In genomic region chr13:23747081-23747891, GRCm38 (mm10) we compare ENCODE assay signal across 8 mouse cellular contexts. TPM values are rescaled to one million over a fixed set of nuclear protein-coding genes. Genes with fewer than 3 reads are reported as not detected.
A peak's percentile ranks its signal among the peaks of the same experiment; 100 is the strongest.
DNase-seq lines count a peak whose midpoint lies in the region; ATAC-seq and TF ChIP-seq lines count a peak whose summit lies in the region.

No protein-coding gene starts in this region.

- H3K9me3 ChIP-seq in lung, embryonic 14.5 days (ENCODE audit: low read depth, low read length) = no peaks in the 10 kb centered on the region
- H3K9me3 ChIP-seq in midbrain, postnatal 0 days (ENCODE audit: low read length) = no peaks in the 10 kb centered on the region

- no peaks in the 10 kb centered on the region for H3K36me3 ChIP-seq in lung, embryonic 14.5 days (ENCODE audit: insufficient read depth)
- no peaks in the 10 kb centered on the region for H3K36me3 ChIP-seq in midbrain, postnatal 0 days (ENCODE audit: insufficient read depth, low read length)

- peaks cover 8% of the 10 kb centered on the region for H3K4me1 ChIP-seq in lung, embryonic 14.5 days (ENCODE audit: insufficient read depth)
- H3K4me1 ChIP-seq in midbrain, postnatal 0 days (ENCODE audit: insufficient read depth, low read length) = 0 out of 2 replicates have a peak, but pooled peaks cover 3% of the 10 kb centered on the region

- peak overlapping the region; percentile 100 for H3K27ac ChIP-seq in lung, embryonic 14.5 days (ENCODE audit: low read depth)
- peak overlapping the region; percentile 47 for H3K27ac ChIP-seq in midbrain, postnatal 0 days (ENCODE audit: low read depth, low read length)

- intact Hi-C loops in left cerebral cortex, postnatal 25 days (cut with DNase I) = no loop called here

- peak overlapping the region; percentile 45 for H3K4me3 ChIP-seq in lung, embryonic 14.5 days (ENCODE audit: low read depth, low read length)
- H3K4me3 ChIP-seq in midbrain, postnatal 0 days (ENCODE audit: low read depth, low read length) = peak overlapping the region; percentile 37

- WGBS in lung, embryonic 14.5 days = 2% methylated on average over 10 of the region's 13 CpGs
- 2% methylated on average over 9 of the region's 13 CpGs for WGBS in midbrain, postnatal 0 days

- ATAC-seq in lung, embryonic 14.5 days (ENCODE audit: insufficient read depth) = no peak; the same call in 1 of the 2 replicates
- ATAC-seq in midbrain, postnatal 0 days (ENCODE audit: low FRiP score) = no peak

- peak; percentile 73 for DNase-seq in lung, embryonic 14.5 days
- no peak for DNase-seq in lung, adult 18-20 months
- DNase-seq in embryo, embryonic 10 days (ENCODE audit: low spot score) = peak; percentile 60
- peak; percentile 62 for DNase-seq in hindlimb bud, embryonic 11.5 days (ENCODE audit: extremely low spot score, low read depth, low spot score)
- DNase-seq in midbrain, postnatal 0 days (ENCODE audit: low spot score) = no peak
- DNase-seq in left cerebral cortex, postnatal 25 days (ENCODE audit: low spot score in 2 of 2) = no peak
- no peak for DNase-seq in right cerebral cortex, postnatal 14 days
- no peak for DNase-seq in testis, postnatal 14 days (ENCODE audit: low spot score)

- peak overlapping the region; percentile 91 for H3K4me2 ChIP-seq in lung, embryonic 14.5 days
- H3K4me2 ChIP-seq in midbrain, postnatal 0 days (ENCODE audit: low read depth, low read length, poor library complexity, severe bottlenecking) = peak overlapping the region; percentile 69

- no peaks in the 10 kb centered on the region for H3K27me3 ChIP-seq in lung, embryonic 14.5 days (ENCODE audit: insufficient read depth, low read length)
- H3K27me3 ChIP-seq in midbrain, postnatal 0 days (ENCODE audit: insufficient read depth, low read length) = no peaks in the 10 kb centered on the region

- H3K9ac ChIP-seq in lung, embryonic 14.5 days = peak overlapping the region; percentile 62
- H3K9ac ChIP-seq in midbrain, postnatal 0 days (replicated peaks; ENCODE audit: low read length, poor library complexity, severe bottlenecking) = no peak overlapping the region

- TF ChIP-seq CTCF in lung, embryonic 14.5 days (IDR thresholded peaks at IDR 0.05; ENCODE audit: low read depth) = no peak
- no peak for TF ChIP-seq CTCF in midbrain, postnatal 0 days (IDR thresholded peaks at IDR 0.05)

RNA-seq across cellular contexts. Expression of gene Hist1h2bb, which starts 0.8 kb away (rescaled TPM):
- polyA plus RNA-seq in lung, embryonic 14.5 days (2014; fragmentation: Nextera tagmentation; extraction: Ambion mirVana) = 1.6 and 4.0 TPM in 2 replicates
- 491 and 821 TPM in 2 replicates for total RNA-seq in midbrain, postnatal 0 days (2014; rRNA removed)
- polyA plus RNA-seq in midbrain, postnatal 0 days (2015; fragmentation: Nextera tagmentation; extraction: Ambion mirVana) = 0.61 TPM in 1 of 2 replicates, not detected in the other
- 10 to 100 TPM; 17.5 to 23.2 TPM for total RNA-seq in left cerebral cortex, postnatal 25 days (2021)

RNA-seq across cellular contexts. Expression of gene Hist1h3c, which starts 1.9 kb away (rescaled TPM):
- polyA plus RNA-seq in lung, embryonic 14.5 days (2014; fragmentation: Nextera tagmentation; extraction: Ambion mirVana) = 11.3 and 16.9 TPM in 2 replicates
- 206 and 420 TPM in 2 replicates for total RNA-seq in midbrain, postnatal 0 days (2014; rRNA removed)
- not detected in 2 replicates for polyA plus RNA-seq in midbrain, postnatal 0 days (2015; fragmentation: Nextera tagmentation; extraction: Ambion mirVana)
- total RNA-seq in left cerebral cortex, postnatal 25 days (2021) = 1 to 10 TPM; 1.9 to 2.6 TPM

RNA-seq across cellular contexts. Expression of gene Hist1h2ab, which starts 3.6 kb away (rescaled TPM):
- polyA plus RNA-seq in lung, embryonic 14.5 days (2014; fragmentation: Nextera tagmentation; extraction: Ambion mirVana) = 70.8 and 71.5 TPM in 2 replicates
- total RNA-seq in midbrain, postnatal 0 days (2014; rRNA removed) = 98.5 and 290 TPM in 2 replicates
- 2.1 and 2.4 TPM in 2 replicates for polyA plus RNA-seq in midbrain, postnatal 0 days (2015; fragmentation: Nextera tagmentation; extraction: Ambion mirVana)
- total RNA-seq in left cerebral cortex, postnatal 25 days (2021) = 10 to 100 TPM; 27.5 to 31.4 TPM

RNA-seq across cellular contexts. Expression of gene Hist1h3b, which starts 4.8 kb away (rescaled TPM):
- polyA plus RNA-seq in lung, embryonic 14.5 days (2014; fragmentation: Nextera tagmentation; extraction: Ambion mirVana) = 18.4 and 18.7 TPM in 2 replicates
- 124 and 290 TPM in 2 replicates for total RNA-seq in midbrain, postnatal 0 days (2014; rRNA removed)
- polyA plus RNA-seq in midbrain, postnatal 0 days (2015; fragmentation: Nextera tagmentation; extraction: Ambion mirVana) = 0.50 and 0.51 TPM in 2 replicates
- 10 to 100 TPM in 1 of 2 experiments, 1 to 10 TPM in 1; 9.3 to 14.5 TPM for total RNA-seq in left cerebral cortex, postnatal 25 days (2021)

RNA-seq across cellular contexts. Expression of gene Hist1h1c, which starts 8.7 kb away (rescaled TPM):
- polyA plus RNA-seq in lung, embryonic 14.5 days (2014; fragmentation: Nextera tagmentation; extraction: Ambion mirVana) = 30.5 and 32.3 TPM in 2 replicates
- 243 and 275 TPM in 2 replicates for total RNA-seq in midbrain, postnatal 0 days (2014; rRNA removed)
- polyA plus RNA-seq in midbrain, postnatal 0 days (2015; fragmentation: Nextera tagmentation; extraction: Ambion mirVana) = 26.1 and 26.5 TPM in 2 replicates
- 10 to 100 TPM; 51.7 to 71.1 TPM for total RNA-seq in left cerebral cortex, postnatal 25 days (2021)

Comparison
In these comparisons a context has a peak if more than half of its experiments do, and no peak if none do; other contexts are left out.
1. DNase-seq: peak in lung, embryonic 14.5 days (single experiment), embryo, embryonic 10 days (single experiment) and hindlimb bud, embryonic 11.5 days (single experiment); none in lung, adult 18-20 months (0 of 2), midbrain, postnatal 0 days (single experiment), left cerebral cortex, postnatal 25 days (0 of 2), right cerebral cortex, postnatal 14 days (single experiment) and testis, postnatal 14 days (single experiment).
2. RNA of gene Hist1h2bb, which starts 0.8 kb away (total RNA-seq): 491 to 821 TPM in midbrain, postnatal 0 days; 17.5 to 23.2 TPM in left cerebral cortex, postnatal 25 days; every median in the first group is over 10 times any median in the second.
3. RNA of gene Hist1h3c, which starts 1.9 kb away (total RNA-seq): 206 to 420 TPM in midbrain, postnatal 0 days; 1.9 to 2.6 TPM in left cerebral cortex, postnatal 25 days; every median in the first group is over 10 times any median in the second.